Mouse (Mus musculus): ENCODE measurements around the gene Cd28. TPM values are rescaled to one million over a fixed set of nuclear protein-coding genes. Genes with fewer than 3 reads are reported as not detected.

Gene Cd28
- polyA plus RNA-seq, 1 experiment from 2014 or later, result 0.08 TPM

GRCm38 (mm10) chr1:60715651-60716196 is 876 bp upstream of the Cd28 start:
- Histone ChIP-seq H3K4me1 (replicated peaks; ENCODE audit: control insufficient read depth, insufficient read depth, low read length) (peaks cover 9% of the 10 kb centered on the region), H3K4me3 (replicated peaks; ENCODE audit: low read length) (no peak overlapping the region), H3K27ac (ENCODE audit: low read length) (no peak overlapping the region), H3K27me3 (replicated peaks; ENCODE audit: control insufficient read depth, insufficient read depth, low read length) (no peaks in the 10 kb centered on the region), H3K9ac (replicated peaks; ENCODE audit: low read depth, low read length) (no peak overlapping the region), H3K36me3 (ENCODE audit: control insufficient read depth, insufficient read depth) (no peaks in the 10 kb centered on the region), H3K9me3 (ENCODE audit: control insufficient read depth, low read length) (no peaks in the 10 kb centered on the region), H3K4me2 (ENCODE audit: low read length) (no peak overlapping the region)
- ATAC-seq, result peak; percentile 88
- 24% methylated on average over 8 of the region's 8 CpGs for WGBS

- H3K9ac ChIP-seq (replicated peaks; ENCODE audit: low read depth, low read length), result no peak overlapping the region
- H3K4me1 ChIP-seq (replicated peaks; ENCODE audit: control insufficient read depth, insufficient read depth, low read length), result peaks cover 9% of the 10 kb centered on the region
- no peaks in the 10 kb centered on the region for H3K9me3 ChIP-seq (ENCODE audit: control insufficient read depth, low read length)
- no peak for ATAC-seq
- H3K36me3 ChIP-seq (ENCODE audit: control insufficient read depth, insufficient read depth), result no peaks in the 10 kb centered on the region
- H3K4me2 ChIP-seq (ENCODE audit: low read length), result no peak overlapping the region
- H3K27me3 ChIP-seq (replicated peaks; ENCODE audit: control insufficient read depth, insufficient read depth, low read length), result no peaks in the 10 kb centered on the region
- 84% methylated on average over 4 of the region's 4 CpGs for WGBS
- H3K4me3 ChIP-seq (replicated peaks; ENCODE audit: low read length), result no peak overlapping the region
- no peak overlapping the region for H3K27ac ChIP-seq (ENCODE audit: low read length)
Observed at GRCm38 (mm10) chr1:60718580-60718979, 2.0 kb downstream of the Cd28 start.

GRCm38 (mm10) chr1:60723555-60723954 is 7.0 kb downstream of the Cd28 start:
- Histone ChIP-seq H3K4me1 (replicated peaks; ENCODE audit: control insufficient read depth, insufficient read depth, low read length) (no peaks in the 10 kb centered on the region), H3K27me3 (replicated peaks; ENCODE audit: control insufficient read depth, insufficient read depth, low read length) (no peaks in the 10 kb centered on the region), H3K27ac (ENCODE audit: low read length) (no peak overlapping the region), H3K36me3 (ENCODE audit: control insufficient read depth, insufficient read depth) (no peaks in the 10 kb centered on the region), H3K4me3 (replicated peaks; ENCODE audit: low read length) (no peak overlapping the region), H3K9ac (replicated peaks; ENCODE audit: low read depth, low read length) (no peak overlapping the region), H3K4me2 (ENCODE audit: low read length) (no peak overlapping the region), H3K9me3 (ENCODE audit: control insufficient read depth, low read length) (no peaks in the 10 kb centered on the region)
- no peak for ATAC-seq
- 88% methylated on average over 3 of the region's 3 CpGs for WGBS

GRCm38 (mm10) chr1:60731940-60732339 is 15.3 kb downstream of the Cd28 start:
- no peak overlapping the region for H3K9ac ChIP-seq (replicated peaks; ENCODE audit: low read depth, low read length)
- H3K4me3 ChIP-seq (replicated peaks; ENCODE audit: low read length), result no peak overlapping the region
- no peaks in the 10 kb centered on the region for H3K36me3 ChIP-seq (ENCODE audit: control insufficient read depth, insufficient read depth)
- H3K4me1 ChIP-seq (replicated peaks; ENCODE audit: control insufficient read depth, insufficient read depth, low read length), result no peaks in the 10 kb centered on the region
- H3K4me2 ChIP-seq (ENCODE audit: low read length), result no peak overlapping the region
- H3K9me3 ChIP-seq (ENCODE audit: control insufficient read depth, low read length), result no peaks in the 10 kb centered on the region
- no peaks in the 10 kb centered on the region for H3K27me3 ChIP-seq (replicated peaks; ENCODE audit: control insufficient read depth, insufficient read depth, low read length)
- 79% methylated on average over 2 of the region's 2 CpGs for WGBS
- no peak for ATAC-seq
- H3K27ac ChIP-seq (ENCODE audit: low read length), result no peak overlapping the region

- Histone ChIP-seq H3K27ac (ENCODE audit: low read length) (no peak overlapping the region), H3K4me2 (ENCODE audit: low read length) (no peak overlapping the region), H3K9me3 (ENCODE audit: control insufficient read depth, low read length) (no peaks in the 10 kb centered on the region), H3K4me1 (replicated peaks; ENCODE audit: control insufficient read depth, insufficient read depth, low read length) (no peaks in the 10 kb centered on the region), H3K4me3 (replicated peaks; ENCODE audit: low read length) (no peak overlapping the region), H3K27me3 (replicated peaks; ENCODE audit: control insufficient read depth, insufficient read depth, low read length) (no peaks in the 10 kb centered on the region), H3K9ac (replicated peaks; ENCODE audit: low read depth, low read length) (no peak overlapping the region), H3K36me3 (ENCODE audit: control insufficient read depth, insufficient read depth) (no peaks in the 10 kb centered on the region)
- 80% methylated on average over 12 of the region's 12 CpGs for WGBS
- ATAC-seq, result no peak
Observed at GRCm38 (mm10) chr1:60735072-60735907, 18.7 kb downstream of the Cd28 start.

- Histone ChIP-seq H3K9ac (replicated peaks; ENCODE audit: low read depth, low read length) (no peak overlapping the region), H3K4me1 (replicated peaks; ENCODE audit: control insufficient read depth, insufficient read depth, low read length) (no peaks in the 10 kb centered on the region), H3K4me2 (ENCODE audit: low read length) (no peak overlapping the region), H3K36me3 (ENCODE audit: control insufficient read depth, insufficient read depth) (no peaks in the 10 kb centered on the region), H3K27ac (ENCODE audit: low read length) (no peak overlapping the region), H3K9me3 (ENCODE audit: control insufficient read depth, low read length) (no peaks in the 10 kb centered on the region), H3K27me3 (replicated peaks; ENCODE audit: control insufficient read depth, insufficient read depth, low read length) (no peaks in the 10 kb centered on the region), H3K4me3 (replicated peaks; ENCODE audit: low read length) (no peak overlapping the region)
- no peak for ATAC-seq
- WGBS, result 88% methylated on average over 7 of the region's 7 CpGs
Observed at GRCm38 (mm10) chr1:60735908-60736280, 19.3 kb downstream of the Cd28 start.

- no peaks in the 10 kb centered on the region for H3K36me3 ChIP-seq (ENCODE audit: control insufficient read depth, insufficient read depth)
- ATAC-seq, result no peak
- H3K4me3 ChIP-seq (replicated peaks; ENCODE audit: low read length), result no peak overlapping the region
- H3K9ac ChIP-seq (replicated peaks; ENCODE audit: low read depth, low read length), result no peak overlapping the region
- no peaks in the 10 kb centered on the region for H3K9me3 ChIP-seq (ENCODE audit: control insufficient read depth, low read length)
- 82% methylated on average over 1 of the region's 1 CpGs for WGBS
- H3K4me1 ChIP-seq (replicated peaks; ENCODE audit: control insufficient read depth, insufficient read depth, low read length), result no peaks in the 10 kb centered on the region
- no peak overlapping the region for H3K27ac ChIP-seq (ENCODE audit: low read length)
- H3K27me3 ChIP-seq (replicated peaks; ENCODE audit: control insufficient read depth, insufficient read depth, low read length), result no peaks in the 10 kb centered on the region
- H3K4me2 ChIP-seq (ENCODE audit: low read length), result no peak overlapping the region
Observed at GRCm38 (mm10) chr1:60744266-60744665, 27.7 kb downstream of the Cd28 start.

GRCm38 (mm10) chr1:60745664-60746063 is 29.1 kb downstream of the Cd28 start:
- no peak overlapping the region for H3K4me3 ChIP-seq (replicated peaks; ENCODE audit: low read length)
- H3K4me1 ChIP-seq (replicated peaks; ENCODE audit: control insufficient read depth, insufficient read depth, low read length), result no peaks in the 10 kb centered on the region
- no peaks in the 10 kb centered on the region for H3K9me3 ChIP-seq (ENCODE audit: control insufficient read depth, low read length)
- 78% methylated on average over 7 of the region's 7 CpGs for WGBS
- no peak for ATAC-seq
- no peaks in the 10 kb centered on the region for H3K27me3 ChIP-seq (replicated peaks; ENCODE audit: control insufficient read depth, insufficient read depth, low read length)
- H3K27ac ChIP-seq (ENCODE audit: low read length), result no peak overlapping the region
- H3K4me2 ChIP-seq (ENCODE audit: low read length), result no peak overlapping the region
- no peak overlapping the region for H3K9ac ChIP-seq (replicated peaks; ENCODE audit: low read depth, low read length)
- no peaks in the 10 kb centered on the region for H3K36me3 ChIP-seq (ENCODE audit: control insufficient read depth, insufficient read depth)

- 89% methylated on average over 2 of the region's 2 CpGs for WGBS
- no peak overlapping the region for H3K9ac ChIP-seq (replicated peaks; ENCODE audit: low read depth, low read length)
- no peak for ATAC-seq
Observed at GRCm38 (mm10) chr1:60746153-60746552, 29.6 kb downstream of the Cd28 start.

More at GRCm38 (mm10) chr1:60746153-60746552, 29.6 kb downstream of the Cd28 start:
- no peaks in the 10 kb centered on the region for H3K4me1 ChIP-seq (replicated peaks; ENCODE audit: control insufficient read depth, insufficient read depth, low read length)
- H3K9me3 ChIP-seq (ENCODE audit: control insufficient read depth, low read length), result no peaks in the 10 kb centered on the region
- no peaks in the 10 kb centered on the region for H3K36me3 ChIP-seq (ENCODE audit: control insufficient read depth, insufficient read depth)
- no peak overlapping the region for H3K4me2 ChIP-seq (ENCODE audit: low read length)
- no peak overlapping the region for H3K4me3 ChIP-seq (replicated peaks; ENCODE audit: low read length)
- H3K27ac ChIP-seq (ENCODE audit: low read length), result no peak overlapping the region
- no peaks in the 10 kb centered on the region for H3K27me3 ChIP-seq (replicated peaks; ENCODE audit: control insufficient read depth, insufficient read depth, low read length)
